Comparison of ENCODE assay signal across 29 mouse cellular contexts in the genomic region with DNA sequence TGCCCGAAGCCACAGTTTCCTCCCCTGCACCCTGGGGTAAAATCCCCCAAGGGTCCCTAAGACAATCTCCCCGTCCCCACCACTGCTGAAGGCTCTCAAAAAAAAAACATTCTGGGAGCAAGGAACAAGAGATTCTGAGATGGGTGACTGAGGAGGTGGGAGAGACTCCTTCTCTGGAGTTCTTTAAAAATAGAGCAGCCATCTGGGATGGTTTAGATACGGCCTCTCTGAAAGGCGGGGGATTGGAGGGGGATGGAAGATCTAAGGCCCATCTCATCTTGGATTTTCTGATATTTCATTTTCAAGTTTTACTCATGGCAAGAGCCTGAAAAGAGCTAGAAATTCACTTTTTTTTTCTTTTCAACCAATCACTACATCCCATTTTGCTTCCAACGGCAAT.
DNase-seq lines count a peak whose midpoint lies in the region; ATAC-seq lines count a peak whose summit lies in the region.
"Had no signal": no experiment of that assay in that cellular context is flagged by ENCODE, and none has a peak within 500 bp of the region (broad histone marks: within the 10 kb centered on the region; RNA-seq: fewer than 3 reads in every experiment).

No protein-coding gene starts in this region.

- H3K27me3 ChIP-seq in embryonic facial prominence, embryonic 15.5 days = no peaks in the 10 kb centered on the region
- H3K27me3 ChIP-seq: embryonic facial prominence, embryonic 12.5 days; intestine, embryonic 15.5 days; midbrain, embryonic 15.5 days; neural tube, embryonic 15.5 days had no signal

- no peak overlapping the region for H3K9ac ChIP-seq in embryonic facial prominence, embryonic 15.5 days
- H3K9ac ChIP-seq: embryonic facial prominence, embryonic 12.5 days; intestine, embryonic 15.5 days; liver, embryonic 14.5 days; lung, embryonic 14.5 days; midbrain, embryonic 15.5 days; neural tube, embryonic 15.5 days had no signal

- peak; percentile 39 for DNase-seq in layer of hippocampus, adult 9-11 months
- no peak for DNase-seq in layer of hippocampus, postnatal 25 days (ENCODE audit: extremely low spot score in 1 of 2, low spot score in 1 of 2)
- peak; percentile 70 for DNase-seq in right cerebral cortex, adult 18-20 months
- no peak for DNase-seq in right cerebral cortex, postnatal 4 days
- peak; percentile 84 for DNase-seq in telencephalon, adult 2 months (ENCODE audit: low read depth, low spot score)
- no peak for DNase-seq in c-Kit-positive CD71-positive TER-119-positive erythroid progenitor cells, embryonic 14.5 days (ENCODE audit: low spot score)
- DNase-seq: B cell, adult 2 months; cerebellum, adult 2 months; cerebellum, postnatal 14 days; heart, postnatal 14 days; kidney, adult 2 months; kidney, postnatal 36 days; layer of hippocampus, postnatal 36 days; liver; lung, embryonic 14.5 days; spleen, adult 18-20 months; thymus, adult 18-20 months; thymus, postnatal 25 days had no signal

- H3K4me2 ChIP-seq in embryonic facial prominence, embryonic 15.5 days (replicated peaks) = no peak overlapping the region
- H3K4me2 ChIP-seq: embryonic facial prominence, embryonic 12.5 days; intestine, embryonic 15.5 days; lung, embryonic 14.5 days; midbrain, embryonic 15.5 days; neural tube, embryonic 15.5 days had no signal

- 55% methylated on average over 5 of the region's 5 CpGs for WGBS in embryonic facial prominence, embryonic 15.5 days

- no peak overlapping the region for H3K4me3 ChIP-seq in embryonic facial prominence, embryonic 15.5 days (replicated peaks)
- H3K4me3 ChIP-seq: embryonic facial prominence, embryonic 12.5 days; erythroblast, embryonic 14.5 days; hindbrain, embryonic 10.5 days; intestine, embryonic 15.5 days; layer of hippocampus, adult 2 months; midbrain, embryonic 10.5 days; midbrain, embryonic 15.5 days; neural tube, embryonic 15.5 days had no signal

- H3K4me1 ChIP-seq in embryonic facial prominence, embryonic 15.5 days = peaks cover 53% of the 10 kb centered on the region

- H3K36me3 ChIP-seq in embryonic facial prominence, embryonic 15.5 days = no peaks in the 10 kb centered on the region
- H3K36me3 ChIP-seq: embryonic facial prominence, embryonic 12.5 days; hindbrain, embryonic 10.5 days; intestine, embryonic 15.5 days; midbrain, embryonic 10.5 days; midbrain, embryonic 15.5 days; neural tube, embryonic 15.5 days had no signal

- no peak for ATAC-seq in embryonic facial prominence, embryonic 15.5 days (ENCODE audit: insufficient number of reproducible peaks, low FRiP score, low TSS enrichment, low read depth)
- ATAC-seq: hindbrain, postnatal 0 days; intestine, embryonic 15.5 days; midbrain, embryonic 15.5 days had no signal

- H3K27ac ChIP-seq in embryonic facial prominence, embryonic 15.5 days (replicated peaks) = peak overlapping the region; percentile 63; the same call in 1 of the 2 replicates
- H3K27ac ChIP-seq: hindbrain, embryonic 10.5 days; hindbrain, postnatal 0 days; intestine, embryonic 15.5 days; layer of hippocampus, adult 2 months; liver, embryonic 14.5 days; midbrain, embryonic 10.5 days; midbrain, embryonic 15.5 days; neural tube, embryonic 15.5 days had no signal

- H3K9me3 ChIP-seq in embryonic facial prominence, embryonic 15.5 days (replicated peaks) = no peaks in the 10 kb centered on the region
- H3K9me3 ChIP-seq: embryonic facial prominence, embryonic 12.5 days; hindbrain, embryonic 10.5 days; intestine, embryonic 15.5 days; midbrain, embryonic 10.5 days; midbrain, embryonic 15.5 days; neural tube, embryonic 15.5 days had no signal

Comparison
In these comparisons a context has a peak if more than half of its experiments do, and no peak if none do; other contexts are left out.
1. DNase-seq: peak in layer of hippocampus, adult 9-11 months (single experiment), right cerebral cortex, adult 18-20 months (single experiment) and telencephalon, adult 2 months (single experiment); none in layer of hippocampus, postnatal 25 days (0 of 2), right cerebral cortex, postnatal 4 days (single experiment) and c-Kit-positive CD71-positive TER-119-positive erythroid progenitor cells, embryonic 14.5 days (single experiment).